Mouse (Mus musculus) right cerebral cortex, postnatal 10 days (tissue): ENCODE measurements around the gene Smad3.

Source experiments
- DNase-seq, 2 experiments: peaks; one replicate each; pipeline ENCODE4 v3.0.0; 2021; ENCODE audit warnings: low spot score in 2 of 2

The Smad3 gene

DNA sequence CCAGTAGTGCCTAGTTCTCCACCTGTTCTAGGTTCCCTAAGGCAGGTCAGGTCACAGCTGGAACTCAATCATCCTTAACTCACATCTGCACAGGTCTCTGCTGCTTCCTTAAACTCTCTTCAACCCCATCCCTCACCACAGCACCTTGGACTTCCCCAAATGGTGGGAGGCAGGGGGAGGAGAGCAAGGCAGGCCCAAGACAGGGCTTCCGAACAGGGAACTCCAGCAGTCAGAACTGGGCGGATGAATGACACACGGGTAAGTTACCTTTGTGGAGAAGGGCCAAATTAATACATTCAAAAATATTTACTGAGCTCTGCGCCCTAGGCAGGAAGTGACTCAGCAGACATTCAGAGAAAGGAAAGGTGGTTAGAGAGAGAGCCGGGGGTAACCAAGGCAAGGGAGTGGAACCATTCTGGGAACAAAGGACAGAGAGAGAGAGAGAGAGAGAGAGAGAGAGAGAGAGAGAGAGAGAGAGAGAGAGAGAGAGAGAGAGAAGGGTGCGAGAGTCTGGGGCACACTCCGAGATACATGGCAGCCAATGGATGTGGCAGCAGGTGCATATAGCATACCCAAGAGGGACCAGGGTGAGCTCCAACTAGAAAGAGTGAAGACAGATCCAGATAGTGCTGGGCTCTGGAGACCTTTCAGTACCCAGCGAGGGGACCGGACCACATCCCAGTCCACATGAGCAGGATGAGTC lies 36.1 kb downstream of the Smad3 start:
- no peak for DNase-seq

DNA sequence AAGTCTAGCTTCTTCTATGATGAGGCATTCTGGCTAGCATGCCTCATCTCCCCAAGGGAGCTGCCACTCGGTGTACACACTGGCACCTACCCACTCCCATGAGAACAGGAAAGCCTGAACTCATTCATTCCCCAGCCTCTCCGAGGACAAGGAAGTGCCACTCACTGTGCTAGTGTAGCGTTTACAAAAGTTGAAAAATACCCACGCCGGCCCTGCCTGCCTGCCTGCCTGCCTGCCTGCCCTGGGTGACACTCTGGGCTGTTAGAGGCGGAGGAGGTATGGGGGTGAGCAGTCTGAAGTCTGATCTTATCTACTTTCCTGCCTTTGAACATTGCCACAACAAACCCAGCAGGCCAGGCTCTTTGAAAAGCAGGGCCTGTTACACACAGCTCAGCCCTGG lies 37.1 kb downstream of the Smad3 start:
- no peak for DNase-seq

DNA sequence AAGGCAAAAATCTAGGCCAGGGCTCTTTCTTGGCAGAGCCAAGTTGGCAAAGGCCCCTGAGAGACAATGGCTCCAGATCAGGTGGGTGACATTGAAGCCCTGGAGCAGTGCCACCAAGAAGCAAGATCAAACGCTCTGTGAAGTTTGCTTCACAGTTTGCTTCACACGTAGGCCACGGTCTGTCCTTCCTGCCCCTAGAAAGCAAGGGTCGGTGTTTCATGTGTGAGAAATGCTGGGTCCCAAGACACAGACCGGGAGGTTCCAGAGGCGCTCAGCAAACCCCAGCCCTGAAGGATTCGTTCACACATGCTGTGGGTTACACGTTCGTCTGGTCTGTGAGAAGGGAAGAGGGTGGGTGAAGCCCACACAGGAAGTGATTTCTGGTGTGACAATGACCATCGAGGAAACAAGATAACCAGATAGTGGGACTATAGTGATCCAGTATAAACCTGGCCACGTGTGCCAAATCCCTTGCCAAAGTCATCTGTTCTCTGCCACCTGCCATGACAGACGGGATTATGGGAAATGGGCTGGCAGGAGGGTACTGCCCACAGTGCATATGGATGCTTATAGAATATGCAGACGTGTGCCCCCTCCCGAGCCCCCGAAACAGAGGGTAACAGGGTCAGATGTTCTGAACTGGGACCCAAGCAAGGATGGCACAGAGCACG lies 37.9 kb downstream of the Smad3 start:
- no peak for DNase-seq

DNA sequence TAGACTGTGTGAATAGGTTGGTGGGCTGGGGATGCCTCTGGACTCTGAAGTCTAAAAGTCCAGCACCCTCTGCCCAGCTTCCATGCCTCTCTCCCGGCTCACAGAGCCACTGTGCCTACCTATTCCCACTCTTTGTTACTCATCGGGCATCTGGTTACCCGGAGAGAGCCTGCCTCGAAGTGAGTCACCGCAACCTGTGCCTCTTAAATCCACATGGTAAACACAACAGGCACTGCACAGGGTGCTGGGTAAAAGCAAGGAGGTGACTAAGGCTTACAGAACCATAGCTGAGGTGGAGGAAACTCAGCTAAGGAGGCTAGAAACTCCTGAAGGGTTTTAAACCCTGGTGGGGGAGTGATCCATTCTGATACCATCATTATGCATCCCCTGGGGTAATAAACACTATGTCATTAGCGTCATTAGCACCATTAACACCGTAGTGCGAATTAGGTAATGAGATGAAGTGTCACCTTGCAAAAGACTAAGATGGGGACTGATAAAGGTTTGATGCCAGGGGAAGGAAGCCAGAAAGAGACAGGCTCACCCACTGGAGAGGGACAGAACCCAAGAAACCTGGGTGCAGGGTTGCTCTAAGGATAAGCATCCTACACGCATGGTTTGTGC lies 38.9 kb downstream of the Smad3 start:
- DNase-seq = no peak

DNA sequence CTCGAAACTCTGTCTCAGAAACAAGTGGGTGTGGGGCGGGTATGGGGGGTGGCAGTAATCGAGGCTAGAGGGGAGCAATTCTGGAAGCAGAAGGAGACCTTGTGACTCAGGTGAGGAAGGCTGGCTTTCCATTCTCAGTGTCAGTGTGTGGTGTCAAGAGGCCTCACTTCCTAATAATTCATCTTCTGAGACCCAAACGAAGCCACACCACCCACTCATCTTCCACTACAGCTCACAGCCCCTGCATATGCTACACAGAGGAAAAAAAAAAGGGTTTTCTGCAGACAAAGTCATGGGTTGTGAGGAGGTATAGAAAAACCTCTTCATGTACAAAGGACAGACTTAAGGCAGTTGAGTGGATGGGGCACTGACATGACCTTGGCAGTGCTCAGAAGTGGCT lies 39.6 kb downstream of the Smad3 start:
- no peak for DNase-seq

DNA sequence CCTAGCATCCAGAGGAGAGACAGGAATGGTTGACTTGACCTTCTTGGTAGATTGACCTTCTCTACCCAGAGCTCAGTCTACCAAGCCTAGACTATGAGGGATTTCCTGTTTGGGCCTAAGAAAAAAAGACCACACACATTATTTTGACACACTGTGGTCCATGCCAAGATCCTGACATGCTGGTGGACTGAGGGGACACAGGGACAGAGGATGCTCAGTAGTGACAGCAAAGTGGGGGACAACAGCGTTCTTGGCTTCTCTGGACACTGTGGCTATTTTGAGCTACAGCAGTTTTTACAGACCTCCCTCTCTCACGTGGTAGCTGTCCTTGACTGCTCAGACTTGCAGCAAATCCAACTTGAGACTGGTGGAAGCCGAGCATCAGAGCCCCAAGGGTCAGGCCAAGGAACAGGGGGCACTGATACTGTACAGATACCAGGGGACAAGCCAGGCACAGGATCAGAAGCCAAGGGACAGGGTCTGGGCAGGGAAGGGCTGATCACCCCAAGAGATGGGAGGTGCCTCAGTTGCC lies 40.3 kb downstream of the Smad3 start:
- DNase-seq = no peak

DNA sequence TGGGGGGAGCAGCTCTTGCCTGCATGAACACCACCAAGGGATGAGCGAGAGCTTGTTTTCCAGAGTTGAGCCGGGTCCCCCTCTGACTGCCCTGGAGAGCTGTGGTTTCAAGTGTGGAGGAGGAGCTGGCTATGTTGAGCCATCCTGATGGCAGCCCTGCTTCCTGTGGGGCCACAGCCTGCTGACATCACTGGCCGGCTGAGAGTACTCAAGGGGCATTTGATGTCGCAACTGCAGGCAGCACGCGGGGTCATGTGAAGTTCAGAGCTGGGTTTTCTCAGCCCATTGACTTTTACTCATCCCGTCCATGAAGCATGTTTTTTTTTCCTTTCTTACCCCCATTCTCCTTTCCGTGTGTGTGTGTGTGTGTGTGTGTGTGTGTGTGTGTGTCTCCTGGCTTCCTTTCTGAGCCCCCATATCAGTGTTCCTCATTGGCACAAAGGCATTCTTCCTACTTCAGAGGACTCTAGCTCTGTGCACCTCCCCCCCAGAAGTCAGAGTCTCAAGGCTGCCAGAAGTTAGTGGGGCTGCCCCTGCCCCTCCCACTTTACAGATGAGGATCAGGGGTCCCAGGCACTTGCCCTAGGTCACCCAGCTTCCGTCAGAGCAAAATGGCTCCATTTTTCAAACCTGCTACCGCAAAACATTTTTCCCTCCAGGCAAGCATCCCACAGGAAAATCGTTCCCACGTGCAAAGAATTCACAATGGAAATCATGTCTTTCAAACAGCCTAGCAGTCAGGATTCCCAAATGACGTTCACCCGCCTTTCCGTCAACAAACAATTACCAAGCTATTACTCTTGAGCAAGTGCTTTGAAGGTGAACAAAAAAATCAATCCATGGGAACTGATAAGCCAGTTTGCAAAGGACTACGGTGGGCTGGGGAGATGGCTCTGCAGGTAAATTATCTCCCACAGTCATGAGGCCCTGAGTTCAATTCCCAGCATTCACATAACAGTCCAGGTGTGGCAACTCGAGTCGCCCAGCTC lies 41.4 kb downstream of the Smad3 start:
- DNase-seq = peak in 1 of 2 experiments; percentile 46

DNA sequence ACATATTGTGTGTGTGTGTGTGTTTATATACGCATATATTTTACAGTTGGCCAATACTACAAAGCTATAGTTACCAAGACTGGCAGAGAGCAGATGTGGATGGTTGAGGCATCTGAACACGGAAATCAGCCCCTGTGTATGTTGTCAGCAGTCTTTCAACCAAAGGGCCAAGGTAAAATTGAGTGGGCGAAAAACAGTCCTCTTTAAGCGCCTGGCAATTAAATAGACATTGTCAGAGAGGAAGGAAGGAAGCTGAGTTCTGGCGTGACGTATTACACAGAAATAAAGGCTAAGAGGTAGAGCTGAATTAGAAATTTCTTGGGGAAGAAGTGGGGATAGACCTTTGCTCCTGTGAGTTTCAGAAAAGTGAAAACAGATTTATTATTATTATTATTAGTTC lies 43.2 kb downstream of the Smad3 start:
- no peak for DNase-seq

DNA sequence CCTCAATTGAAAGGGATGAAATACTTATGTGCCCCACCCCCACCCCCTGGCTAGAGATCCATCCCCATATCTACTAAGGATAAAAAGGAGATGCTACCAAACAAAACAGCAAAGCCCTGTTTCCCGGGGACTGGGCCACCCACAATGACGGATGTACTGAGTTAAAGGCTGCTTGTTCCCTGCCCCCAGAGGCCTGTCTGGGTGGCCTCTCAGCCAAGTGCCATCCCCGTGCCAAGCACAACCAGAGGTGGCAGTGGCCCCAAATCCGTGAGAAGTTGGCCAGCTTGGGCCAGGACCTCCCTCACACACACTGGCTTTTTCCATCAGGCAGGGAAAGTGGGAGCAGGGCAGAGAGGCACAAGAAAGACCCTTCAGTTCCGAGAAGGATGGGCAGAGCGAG lies 45.0 kb downstream of the Smad3 start:
- DNase-seq = peak; percentile 66 to 69

DNA sequence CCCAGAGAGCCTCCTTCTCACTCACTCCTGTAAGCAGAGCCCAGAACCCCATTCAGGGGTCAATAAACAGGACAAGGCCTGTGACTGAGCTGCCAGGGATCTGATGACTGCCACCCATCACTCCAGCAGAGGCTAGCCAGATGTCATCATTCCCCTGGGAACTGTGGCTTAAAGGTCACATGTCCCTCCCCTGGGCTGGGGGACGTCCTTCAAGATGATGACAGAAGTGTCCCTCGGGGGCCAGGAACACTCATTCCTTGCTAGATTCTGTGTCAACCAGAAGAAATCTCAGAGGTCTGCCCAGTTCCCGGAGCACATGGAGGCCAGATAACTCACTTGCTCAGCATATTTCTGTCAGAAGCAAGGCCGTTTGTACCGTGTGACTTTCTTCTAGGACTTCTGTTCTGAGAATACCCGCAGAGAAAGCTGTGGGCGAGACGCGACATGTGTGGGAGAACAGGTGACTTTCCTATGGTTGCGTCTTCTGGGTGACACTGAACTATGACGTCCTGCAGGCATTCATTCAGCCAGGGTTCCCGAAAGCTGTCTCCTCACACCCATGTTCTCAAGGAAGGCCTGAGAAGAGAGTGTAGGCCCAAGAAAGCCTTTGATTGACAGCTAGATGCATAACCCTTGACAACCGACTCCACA lies 46.1 kb downstream of the Smad3 start:
- DNase-seq = no peak

DNA sequence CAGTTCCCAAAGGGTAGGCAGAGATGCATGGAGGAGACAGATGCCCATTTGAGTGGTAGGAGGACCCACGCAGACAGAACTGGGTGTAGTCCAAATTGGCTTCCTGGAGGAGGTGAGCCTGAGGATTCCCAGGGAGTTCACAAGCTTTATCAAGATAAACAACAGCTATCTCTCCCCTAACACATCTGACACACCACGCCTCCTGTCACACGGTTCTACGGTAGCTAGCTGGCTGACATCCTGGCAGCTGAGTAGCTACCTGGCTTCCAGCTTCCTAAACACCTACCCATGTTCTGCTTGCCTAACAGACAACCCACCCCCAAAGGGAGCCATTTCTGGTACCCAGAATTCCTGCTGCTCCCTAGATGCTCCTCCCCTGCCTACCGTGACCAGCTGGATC lies 47.9 kb downstream of the Smad3 start:
- no peak for DNase-seq

DNA sequence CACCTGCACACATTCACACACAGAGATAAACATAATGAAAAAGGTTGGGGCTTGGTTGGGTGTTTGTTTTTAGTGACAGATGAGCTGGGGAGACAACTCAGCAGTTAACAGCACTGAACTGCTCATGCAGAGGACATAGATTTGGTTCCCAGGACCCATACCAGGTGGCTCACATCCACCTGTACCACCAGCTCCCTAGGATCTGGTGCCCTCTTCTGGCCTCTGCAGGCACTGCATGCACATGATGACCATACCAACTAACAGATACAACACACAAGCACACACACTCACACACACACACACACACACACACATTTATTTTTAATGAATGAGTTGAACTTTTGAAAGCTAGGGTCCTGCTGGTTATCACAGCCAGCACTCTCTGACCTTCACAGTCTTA lies 48.5 kb downstream of the Smad3 start:
- DNase-seq = no peak

DNA sequence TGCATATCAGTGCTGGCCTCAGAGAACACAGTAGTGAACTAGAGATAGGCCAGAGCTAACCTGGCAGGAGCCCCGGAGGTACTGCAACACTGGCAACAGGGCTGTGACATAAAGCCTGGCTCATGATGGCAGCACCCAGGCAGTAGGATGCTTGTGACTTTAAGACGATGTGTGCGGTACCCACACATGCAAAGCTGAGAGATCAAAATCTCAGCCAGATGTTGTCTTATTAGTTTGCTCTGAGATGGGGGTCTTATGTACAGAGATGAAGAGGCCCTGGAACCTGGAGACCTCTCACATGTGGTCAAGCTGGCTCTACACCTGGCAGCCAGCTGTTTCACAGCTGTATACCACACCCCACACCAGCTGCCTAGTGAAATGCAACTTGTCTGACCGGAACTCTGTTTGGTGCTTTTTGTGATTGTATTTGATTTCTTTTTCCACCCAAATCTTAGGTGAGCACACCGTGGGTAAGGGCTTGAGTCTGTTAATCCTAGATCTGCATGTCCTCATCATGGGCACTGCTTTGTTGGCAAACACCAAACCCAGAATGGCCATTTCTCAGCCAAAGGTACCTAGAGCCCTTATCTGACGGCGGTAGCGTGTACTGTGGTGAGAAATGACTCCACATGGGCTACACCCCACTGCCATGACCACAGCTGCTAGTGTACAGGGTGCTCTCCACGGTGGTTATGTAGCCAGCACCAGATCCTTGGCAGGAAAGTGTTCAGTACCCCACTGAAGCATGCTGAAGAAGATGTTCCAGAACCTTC lies 49.8 kb downstream of the Smad3 start:
- no peak for DNase-seq

DNA sequence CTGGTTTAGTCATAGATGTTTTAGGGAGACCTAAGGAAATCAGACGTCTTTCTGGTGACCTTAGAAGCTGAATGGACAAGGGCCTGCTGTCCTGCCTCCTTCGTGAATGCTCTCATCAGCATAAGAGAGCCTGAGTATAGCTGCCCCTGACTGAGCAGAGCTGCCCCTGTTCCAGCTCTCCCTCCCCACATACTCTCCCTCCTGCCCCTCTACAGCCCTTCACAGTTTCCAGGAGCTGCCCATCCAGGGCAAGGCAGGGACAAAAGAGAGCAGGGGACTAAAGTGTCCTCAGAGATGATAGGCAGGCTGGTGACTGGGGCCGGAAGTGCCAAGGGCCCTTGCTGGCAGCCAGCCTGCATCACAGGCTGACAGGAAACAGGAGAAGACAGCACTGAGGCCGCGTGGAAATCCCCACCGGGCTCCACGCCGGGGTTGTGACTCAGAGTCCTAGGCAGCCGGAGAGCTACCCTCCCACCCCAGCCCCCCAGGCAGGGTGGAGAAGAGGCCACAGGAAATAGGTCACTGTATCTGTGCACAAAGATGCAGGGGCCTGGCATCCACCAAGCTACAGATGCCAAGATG lies 51.6 kb downstream of the Smad3 start:
- DNase-seq = peak; percentile 68 to 70

DNA sequence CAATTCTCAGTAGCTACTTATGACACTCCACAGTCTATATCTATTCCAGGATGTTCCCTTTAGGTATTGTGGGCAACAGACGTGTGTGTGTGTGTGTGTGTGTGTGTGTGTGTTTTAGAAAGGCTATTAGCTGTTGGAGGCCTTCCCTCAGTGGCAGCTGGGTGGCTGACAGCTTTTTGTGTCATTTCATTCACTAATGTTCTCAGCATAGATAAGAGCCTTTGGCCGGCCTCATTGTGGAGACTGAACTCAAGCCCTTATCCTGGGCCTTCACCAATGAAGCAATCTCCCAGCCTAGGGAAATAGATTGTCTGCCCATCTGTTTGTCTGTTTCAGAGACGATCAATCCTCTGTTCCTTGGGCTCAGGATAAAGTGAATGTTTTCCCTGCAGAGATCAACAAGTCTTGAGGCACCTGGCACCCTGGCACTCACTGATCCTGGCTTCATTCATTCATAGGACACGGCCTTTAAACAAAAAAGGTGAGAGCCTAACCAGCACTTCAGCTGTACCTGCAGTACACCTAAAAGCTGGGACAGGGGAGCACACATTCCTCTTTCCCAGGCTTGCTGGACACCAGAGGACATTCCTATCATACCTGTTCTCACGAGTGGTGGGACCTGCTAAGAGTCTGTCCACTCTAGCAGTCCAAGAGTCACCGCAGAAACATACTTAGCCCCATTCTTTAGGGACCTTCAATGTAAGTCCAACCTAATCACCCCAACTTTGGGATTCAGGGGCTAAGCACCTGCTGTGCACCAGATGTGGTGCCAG lies 52.6 kb downstream of the Smad3 start:
- no peak for DNase-seq

DNA sequence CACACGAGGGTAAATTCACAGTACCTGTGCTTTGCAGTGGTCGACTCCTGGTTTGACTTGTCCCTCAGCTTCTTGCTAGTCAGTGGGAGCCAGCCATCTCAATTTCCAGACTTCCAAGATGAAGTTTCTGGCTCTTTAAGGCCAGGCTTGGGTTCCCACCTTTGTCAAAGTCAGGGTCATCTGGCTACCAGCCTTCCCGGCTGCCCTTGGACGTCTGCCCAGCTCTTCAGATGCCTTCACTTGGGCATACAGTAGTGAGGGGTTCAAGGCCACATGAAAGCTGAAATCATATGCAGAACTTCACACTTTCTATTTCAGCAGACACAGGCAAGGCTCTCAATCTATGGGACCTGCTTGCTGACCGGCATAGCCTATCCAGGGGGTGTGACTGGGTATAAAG lies 53.7 kb downstream of the Smad3 start:
- no peak for DNase-seq

DNA sequence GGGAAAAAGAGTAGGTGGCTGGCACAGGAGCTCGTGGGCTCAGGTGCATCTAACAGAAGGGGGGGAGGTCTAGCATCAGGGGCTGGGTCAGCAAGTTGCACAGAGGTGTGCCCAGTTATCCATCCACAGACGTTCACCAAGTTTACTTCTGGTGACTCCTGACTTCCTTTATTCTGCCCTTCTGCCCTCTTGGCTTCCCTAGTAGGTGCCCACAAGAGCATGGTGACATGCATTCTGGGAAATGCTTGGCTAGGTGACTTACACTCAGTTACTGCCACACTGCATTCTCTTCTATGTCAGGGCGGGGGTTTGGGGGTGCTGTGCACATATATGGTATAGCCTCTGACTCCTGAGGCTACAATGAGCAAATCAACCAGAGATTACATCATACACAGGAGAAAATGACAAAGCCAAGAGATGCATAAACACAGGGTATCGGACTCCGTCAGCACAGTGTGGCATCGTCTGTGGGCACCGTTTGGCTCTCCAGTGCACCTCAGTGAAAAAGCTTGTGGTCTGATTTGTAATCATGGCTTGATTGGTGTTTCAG lies 54.5 kb downstream of the Smad3 start:
- DNase-seq = no peak

DNA sequence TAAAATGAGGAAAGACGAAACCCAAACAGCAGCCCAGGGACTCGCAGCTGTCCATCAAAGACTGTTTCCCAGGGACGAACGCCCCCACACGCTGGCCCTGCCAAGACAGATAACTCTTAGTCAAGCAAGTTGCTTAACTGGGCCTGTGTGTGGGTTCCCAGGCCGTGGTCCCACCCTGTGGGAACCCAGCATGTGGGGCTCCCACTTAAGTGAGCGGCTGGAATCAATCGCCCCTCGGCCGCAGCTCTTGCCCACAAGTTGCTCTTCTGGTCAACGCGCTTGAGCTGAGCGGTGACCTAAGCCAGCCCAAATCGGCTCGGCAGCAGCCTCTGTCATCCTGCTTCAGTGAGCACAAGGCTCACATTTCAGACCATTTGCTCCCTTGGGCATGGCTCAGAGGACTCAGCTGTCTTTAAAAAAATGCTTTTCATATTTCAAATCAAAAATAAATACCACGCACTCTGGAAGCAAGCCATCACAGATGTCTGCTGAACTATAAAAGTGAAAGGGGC lies 55.2 kb downstream of the Smad3 start:
- no peak for DNase-seq

DNA sequence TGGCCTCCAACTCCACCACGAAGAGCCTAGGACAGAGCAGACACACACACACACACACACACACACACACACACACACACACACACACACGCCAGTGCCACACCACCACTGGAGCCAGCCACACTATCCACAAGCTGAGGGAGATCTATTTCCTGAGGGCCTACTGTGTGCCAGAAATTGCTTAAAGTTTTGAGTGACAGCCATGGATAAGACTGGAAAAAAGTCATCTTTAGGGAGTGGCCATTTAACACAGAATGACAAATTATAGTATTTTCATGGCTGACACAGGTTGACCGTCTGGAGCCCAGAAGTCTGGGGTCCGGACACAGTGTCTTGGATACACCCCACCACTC lies 55.9 kb downstream of the Smad3 start:
- no peak for DNase-seq
